Mouse (Mus musculus): Measurements from ENCODE around the gene Suv39h2.

Gene Suv39h2

GRCm38 (mm10) chr2:3474861-3475283, at the start of gene Suv39h2:
Gene Suv39h2 (minus strand): TSS chr2:3475031.
- DNase-seq = peak; percentile 98

- DNase-seq = no peak
These were observed 47.7 kb upstream of the Suv39h2 start for GRCm38 (mm10) chr2:3522558-3522957.

GRCm38 (mm10) chr2:3512552-3513454, 38.0 kb upstream of the Suv39h2 start, which contains the start of the genes Gm45902, Hspa14 and Cdnf:
Gene Gm45902 (minus strand): TSS chr2:3512790.
Gene Hspa14 (minus strand): TSS chr2:3512814.
Gene Cdnf (plus strand): TSS chr2:3513030.
- DNase-seq = peak; percentile 96

- DNase-seq = peak; percentile 60
These were observed 37.2 kb upstream of the Suv39h2 start for GRCm38 (mm10) chr2:3512076-3512475.

- DNase-seq = no peak
These were observed 26.1 kb upstream of the Suv39h2 start for GRCm38 (mm10) chr2:3500886-3501285.

GRCm38 (mm10) chr2:3499543-3499942, 24.7 kb upstream of the Suv39h2 start:
- DNase-seq = peak; percentile 16

- DNase-seq = no peak
These were observed 19.1 kb upstream of the Suv39h2 start for GRCm38 (mm10) chr2:3493833-3494409.

GRCm38 (mm10) chr2:3489816-3490215, 15.0 kb upstream of the Suv39h2 start:
- DNase-seq = no peak

- DNase-seq = peak; percentile 38
These were observed 5.4 kb upstream of the Suv39h2 start for GRCm38 (mm10) chr2:3480239-3480638.

GRCm38 (mm10) chr2:3475746-3476251, 968 bp upstream of the Suv39h2 start:
- no peak for DNase-seq

GRCm38 (mm10) chr2:3474361-3474805, 448 bp downstream of the Suv39h2 start:
- DNase-seq = peak; percentile 78

GRCm38 (mm10) chr2:3473891-3474290, 940 bp downstream of the Suv39h2 start:
- no peak for DNase-seq

GRCm38 (mm10) chr2:3456590-3456989, 18.2 kb downstream of the Suv39h2 start:
- DNase-seq = no peak

- no peak for DNase-seq
These were observed 21.7 kb downstream of the Suv39h2 start for GRCm38 (mm10) chr2:3453096-3453495.

GRCm38 (mm10) chr2:3449431-3449830, 25.4 kb downstream of the Suv39h2 start:
- no peak for DNase-seq

GRCm38 (mm10) chr2:3445984-3446383, 28.8 kb downstream of the Suv39h2 start:
- DNase-seq = no peak

GRCm38 (mm10) chr2:3444206-3444605, 30.6 kb downstream of the Suv39h2 start:
- DNase-seq = no peak

GRCm38 (mm10) chr2:3437956-3438355, 36.9 kb downstream of the Suv39h2 start:
- DNase-seq = no peak

- DNase-seq = no peak
These were observed 39.3 kb downstream of the Suv39h2 start for GRCm38 (mm10) chr2:3435369-3436061.

GRCm38 (mm10) chr2:3430956-3431355, 43.9 kb downstream of the Suv39h2 start:
- DNase-seq = no peak

- no peak for DNase-seq
These were observed 50.3 kb downstream of the Suv39h2 start for GRCm38 (mm10) chr2:3424579-3424910.

GRCm38 (mm10) chr2:3423841-3424578, 50.8 kb downstream of the Suv39h2 start, which contains the start of gene Dclre1c:
Gene Dclre1c (plus strand): TSS chr2:3424131.
- DNase-seq = peak; percentile 93
